Mouse (Mus musculus): ENCODE measurements around the gene Evi2b. TPM values are rescaled to one million over a fixed set of nuclear protein-coding genes. Genes with fewer than 3 reads are reported as not detected.

Gene Evi2b
- total RNA-seq (2021) = 1 to 10 TPM; 1.6 to 2.5 TPM
- long read RNA-seq, experiment 1, partial matches to known transcripts = 0 of 1 reads
- long read RNA-seq, experiment 1, other reads (novel, unspliced or antisense) = 0 of 1 reads
- long read RNA-seq, experiment 2, partial matches to known transcripts = 0 of 1 reads
- long read RNA-seq, experiment 2, other reads (novel, unspliced or antisense) = 0 of 1 reads

DNA sequence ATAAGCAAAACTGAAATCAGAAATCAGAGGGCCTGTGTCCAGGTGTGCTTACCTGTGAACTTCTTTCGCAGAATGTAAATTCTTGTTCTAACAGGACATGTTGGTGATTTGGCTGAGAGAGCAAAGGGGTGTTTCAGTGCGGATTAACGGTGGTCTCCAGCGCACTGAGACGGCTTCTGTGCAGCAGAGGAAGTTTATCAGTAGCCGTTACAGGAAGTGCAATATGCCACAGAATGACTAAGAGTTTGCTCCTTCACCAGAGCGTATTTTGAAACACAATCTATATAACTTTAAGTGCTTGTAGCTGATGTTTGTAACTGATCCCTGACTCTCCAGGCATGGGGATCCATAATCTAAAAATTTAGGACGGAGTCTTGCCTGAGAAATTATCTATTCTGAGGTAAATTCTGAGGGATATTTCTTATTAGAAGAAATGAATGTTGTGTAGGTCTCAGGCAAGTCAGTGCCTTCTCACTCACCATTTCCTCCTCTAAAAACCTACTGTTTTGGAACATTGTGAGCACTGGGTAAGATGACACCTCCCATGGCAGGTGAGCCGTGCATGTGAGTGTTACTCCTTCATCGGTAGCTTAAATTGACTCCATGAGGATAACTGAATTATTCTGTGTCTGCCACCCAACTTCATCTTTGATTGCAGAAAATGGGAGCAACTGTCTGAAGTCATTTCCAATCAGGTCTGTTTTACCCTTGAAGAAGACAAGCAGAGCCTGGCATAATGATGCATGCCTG lies at the start of gene Evi2b:
TSS of gene Evi2b (minus strand) at position 203 of the 750 bp plus-strand sequence.
- no peak for DNase-seq (ENCODE audit: low spot score in 2 of 2)

DNA sequence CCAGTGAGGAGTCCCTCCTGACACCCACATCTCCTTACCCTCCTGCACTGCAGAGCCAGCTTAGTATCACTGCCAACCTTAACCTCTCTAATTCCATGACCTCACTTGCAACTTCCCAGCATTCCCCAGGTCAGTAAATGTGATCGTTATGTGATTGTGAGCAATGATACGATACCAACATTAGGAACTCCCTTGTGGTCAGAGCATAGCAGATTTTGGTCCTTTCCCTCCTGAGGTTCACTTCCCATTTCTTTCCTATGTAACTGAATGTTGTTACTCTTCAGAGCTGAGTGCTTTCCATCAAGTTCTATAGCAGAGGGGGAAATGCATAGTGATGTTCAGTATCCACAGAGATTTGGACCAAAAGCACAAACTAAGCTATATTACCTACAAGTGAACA lies 46.8 kb upstream of the Evi2b start:
- no peak for DNase-seq (ENCODE audit: low spot score in 2 of 2)

DNA sequence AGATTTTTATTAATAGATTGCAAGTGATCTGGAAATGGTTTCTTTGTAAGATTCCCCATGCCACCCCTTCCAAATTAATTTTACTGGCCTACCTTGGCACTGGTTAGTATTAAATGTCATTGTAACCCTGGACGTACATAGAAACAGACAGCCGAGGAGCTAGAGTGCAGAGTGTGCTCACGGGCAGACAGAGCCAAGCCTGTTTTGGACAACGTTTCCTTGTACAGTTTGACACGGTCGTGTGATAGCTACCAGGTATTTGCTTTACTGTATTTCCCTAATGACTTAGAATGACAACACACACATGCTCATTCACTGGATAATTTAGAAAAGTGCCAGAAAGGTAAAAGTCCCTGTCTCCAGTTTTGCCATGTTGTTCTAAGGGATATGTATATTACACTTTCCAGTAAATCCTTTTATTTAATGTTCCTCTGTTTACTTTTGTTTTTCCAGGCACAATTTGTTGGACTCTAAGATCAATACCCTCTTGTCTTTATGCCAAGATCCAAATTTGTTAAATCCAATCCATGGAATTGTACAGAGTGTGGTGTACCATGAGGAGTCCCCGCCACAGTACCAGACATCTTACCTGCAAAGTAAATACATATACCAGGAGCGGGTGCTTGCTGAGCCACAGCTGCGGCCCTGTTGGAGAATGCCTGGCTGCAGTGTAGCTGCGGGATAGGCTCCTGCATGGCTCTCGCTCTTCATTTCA lies 44.8 kb upstream of the Evi2b start:
- no peak for DNase-seq (ENCODE audit: low spot score in 2 of 2)

DNA sequence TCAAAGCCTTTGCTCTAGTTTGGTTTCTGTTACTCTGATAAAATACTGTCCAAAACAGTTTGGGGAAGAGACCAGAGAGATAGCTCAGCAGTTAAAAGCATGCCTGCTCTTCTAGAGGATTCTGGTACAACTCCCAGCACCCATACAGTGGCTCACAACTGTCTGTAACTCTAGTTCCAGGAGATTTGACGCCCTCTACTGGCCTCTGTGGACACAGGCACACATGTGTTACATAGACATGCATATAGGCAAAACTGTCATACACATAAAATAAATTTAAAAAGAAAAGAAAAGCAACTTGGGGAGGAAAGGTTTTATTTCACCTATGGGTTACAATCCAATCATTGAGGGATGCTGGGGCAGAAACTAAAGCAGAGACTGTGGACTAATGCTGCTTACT lies 43.4 kb upstream of the Evi2b start:
- no peak for DNase-seq (ENCODE audit: low spot score in 2 of 2)

DNA sequence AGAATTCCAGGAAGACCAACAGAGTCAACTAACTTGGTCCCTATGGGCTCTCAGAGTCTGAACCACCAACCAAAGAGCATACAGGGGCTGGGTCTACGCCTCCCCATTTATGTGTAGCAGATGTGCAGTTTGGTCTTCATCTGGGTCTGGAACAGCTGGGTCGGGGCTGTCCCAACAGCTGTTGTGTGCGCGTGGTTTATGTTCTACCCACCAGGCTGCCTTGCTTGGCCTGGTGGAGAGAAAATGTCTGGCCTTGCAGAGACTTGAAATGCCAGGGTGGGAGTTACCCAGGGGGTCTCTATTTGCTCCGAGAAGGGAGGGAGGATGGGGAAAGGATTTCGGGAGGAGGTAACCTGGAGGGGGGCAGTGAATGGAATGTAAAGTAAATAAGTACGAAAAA lies 39.9 kb upstream of the Evi2b start:
- DNase-seq (ENCODE audit: low spot score in 2 of 2) = no peak

DNA sequence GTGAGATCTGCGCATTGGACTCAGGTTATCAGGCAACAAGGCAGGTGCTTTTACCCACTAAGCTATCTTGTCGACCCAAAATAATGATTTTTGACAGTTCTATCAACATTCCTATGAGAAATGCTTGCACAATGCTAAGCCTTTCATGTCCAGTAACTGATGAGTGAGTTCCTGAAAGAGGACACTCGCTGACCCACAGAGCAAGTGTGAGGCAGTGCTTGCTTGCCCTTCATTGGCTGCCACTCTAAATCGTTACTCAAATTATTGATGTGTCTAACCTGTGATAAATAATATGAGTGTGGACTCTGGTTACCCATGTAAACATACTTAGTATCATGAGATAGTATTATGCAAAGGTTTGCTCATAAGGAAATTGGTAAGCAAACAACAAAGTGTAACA lies 37.0 kb upstream of the Evi2b start:
- no peak for DNase-seq (ENCODE audit: low spot score in 2 of 2)

DNA sequence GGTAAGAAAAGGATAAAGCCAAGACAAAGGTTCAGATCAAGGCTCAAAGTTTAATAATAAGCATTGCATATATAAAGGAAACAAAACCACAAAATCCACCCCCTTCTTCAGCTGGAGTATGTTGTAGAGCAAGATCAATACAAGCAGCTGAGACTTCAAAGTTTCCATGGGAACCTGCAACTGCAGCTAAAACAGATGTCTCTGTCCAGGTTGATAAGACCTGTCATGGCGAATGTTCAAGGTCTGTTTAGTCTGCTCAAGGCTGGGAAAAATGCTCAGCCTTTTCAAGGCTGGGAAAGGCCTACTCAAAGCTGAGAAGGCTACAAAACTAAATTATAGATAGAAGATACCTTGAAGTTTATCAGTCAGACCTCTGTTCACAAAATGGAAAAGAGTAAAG lies 29.1 kb upstream of the Evi2b start:
- no peak for DNase-seq (ENCODE audit: low spot score in 2 of 2)

DNA sequence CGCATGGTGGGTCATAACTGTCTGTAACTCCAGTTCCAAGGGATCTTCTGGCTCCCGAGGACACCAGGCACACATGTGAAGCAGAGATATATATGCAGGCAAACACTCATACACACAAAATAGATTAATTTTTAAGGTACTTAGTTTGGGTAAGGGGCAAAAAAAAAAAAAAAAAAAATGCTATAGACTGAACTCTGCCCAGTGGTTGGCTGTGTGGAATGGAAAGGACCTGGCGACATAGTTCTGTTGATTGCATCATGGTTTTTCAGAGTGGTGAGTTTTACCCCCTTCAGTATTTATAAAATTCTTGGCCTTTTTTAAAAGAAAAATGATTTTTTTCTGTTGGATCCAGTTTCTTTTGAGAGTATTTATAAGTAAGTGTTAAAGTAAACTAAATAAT lies 12.7 kb upstream of the Evi2b start:
- no peak for DNase-seq (ENCODE audit: low spot score in 2 of 2)

DNA sequence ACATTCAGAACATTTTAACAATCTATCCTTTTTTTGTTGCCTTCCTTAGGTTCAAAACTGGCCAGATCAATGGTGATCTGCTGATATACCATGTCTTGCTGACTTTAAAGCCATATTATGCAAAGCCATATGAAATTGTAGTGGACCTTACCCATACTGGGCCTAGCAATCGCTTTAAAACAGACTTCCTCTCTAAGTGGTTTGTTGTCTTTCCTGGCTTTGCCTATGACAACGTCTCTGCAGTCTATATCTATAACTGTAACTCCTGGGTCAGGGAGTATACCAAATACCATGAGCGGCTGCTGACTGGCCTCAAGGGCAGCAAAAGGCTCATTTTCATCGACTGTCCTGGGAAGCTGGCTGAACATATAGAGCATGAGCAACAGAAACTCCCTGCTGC lies 12.0 kb upstream of the Evi2b start:
- DNase-seq (ENCODE audit: low spot score in 2 of 2) = no peak

DNA sequence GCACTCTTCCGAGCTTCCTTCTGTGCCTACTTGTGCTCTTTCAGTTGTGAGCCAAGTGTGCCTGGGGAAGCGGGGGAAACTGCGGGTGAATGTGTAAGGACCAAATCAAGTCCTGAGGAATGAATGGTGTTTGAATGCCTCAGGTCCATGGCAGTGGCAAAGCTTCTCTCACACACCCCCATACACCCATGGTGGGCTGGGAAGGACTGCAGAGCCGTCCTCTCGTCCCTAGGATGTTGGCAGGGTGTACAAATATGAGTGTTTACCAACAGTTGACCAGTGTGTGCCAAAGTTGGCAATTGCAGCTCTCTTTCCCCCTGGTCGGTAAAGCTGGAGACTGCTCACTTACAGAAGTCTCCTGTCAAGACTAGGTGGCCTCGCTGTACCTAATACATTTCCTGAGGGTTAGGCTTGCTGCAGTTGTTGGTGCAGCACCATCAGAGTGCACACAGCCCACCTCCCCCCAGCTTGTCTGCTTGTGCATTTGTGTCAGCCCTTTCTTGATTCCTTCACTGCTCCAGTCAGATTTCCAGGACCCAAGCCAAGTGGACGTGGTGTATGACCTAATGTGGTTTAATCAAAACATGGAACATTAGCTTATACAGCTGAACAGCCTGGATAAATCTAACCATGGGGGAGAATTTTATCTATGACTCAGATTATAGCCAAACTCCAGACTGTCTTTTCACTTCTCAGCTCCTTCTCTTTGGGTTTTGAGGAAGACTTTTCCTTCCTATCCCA lies 10.6 kb upstream of the Evi2b start:
- no peak for DNase-seq (ENCODE audit: low spot score in 2 of 2)

DNA sequence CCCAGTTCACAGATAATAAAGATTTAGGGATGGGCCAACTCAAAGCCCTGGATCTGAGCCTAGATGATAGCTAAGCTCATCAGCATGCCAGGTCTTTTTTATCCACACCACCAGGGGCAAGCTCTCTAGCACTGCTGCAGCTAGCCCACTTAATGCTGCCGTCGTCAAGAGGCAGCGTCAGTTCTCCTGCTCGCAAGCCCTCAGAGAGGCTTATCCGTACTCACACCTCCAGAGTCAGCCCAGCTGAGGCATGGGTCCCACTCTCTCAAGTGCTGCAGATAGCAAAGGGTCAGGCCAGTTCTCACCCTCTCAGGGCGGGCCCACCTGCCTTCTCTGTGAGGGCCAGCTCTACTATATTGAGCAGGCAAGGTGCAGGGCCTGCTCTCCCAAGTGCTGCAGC lies 9.7 kb upstream of the Evi2b start:
- DNase-seq (ENCODE audit: low spot score in 2 of 2) = no peak

DNA sequence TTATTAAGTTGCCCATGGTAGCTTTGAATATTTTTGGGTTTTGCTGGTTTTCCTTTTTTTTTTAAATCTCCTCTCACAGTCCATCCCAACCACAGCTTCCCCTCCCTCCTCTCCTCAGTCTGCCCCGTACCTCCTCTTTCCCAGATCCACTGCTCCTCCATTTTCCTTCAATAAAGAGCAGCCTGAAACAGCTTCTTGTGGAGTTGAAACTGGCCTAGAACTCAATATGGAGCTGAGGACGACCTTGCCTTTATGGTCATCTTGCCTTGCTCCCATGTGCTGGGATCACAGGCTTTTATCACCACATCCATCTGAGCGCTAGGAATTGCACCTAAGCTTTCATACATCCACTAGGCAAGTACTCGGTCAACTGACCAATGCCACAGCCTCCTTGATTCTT lies 7.9 kb upstream of the Evi2b start:
- no peak for DNase-seq (ENCODE audit: low spot score in 2 of 2)

DNA sequence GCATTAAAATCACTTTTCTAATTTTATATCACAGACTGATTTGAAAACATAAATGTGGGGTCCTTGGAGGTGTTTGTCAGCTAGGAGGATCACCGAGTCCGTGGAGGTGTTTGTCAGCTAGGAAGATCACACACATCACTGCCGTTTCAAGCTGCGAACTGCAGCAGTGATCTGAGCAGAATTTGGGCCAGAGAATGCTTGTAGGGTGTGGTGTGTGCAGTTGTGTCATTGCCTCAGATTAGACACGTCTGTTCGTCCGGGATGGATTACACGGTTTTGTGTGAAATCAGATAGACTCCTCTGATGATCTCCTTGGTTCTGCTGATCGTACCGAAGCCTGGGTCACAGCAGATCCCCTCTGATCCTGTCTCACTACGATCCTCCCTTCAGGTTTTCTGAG lies 7.2 kb upstream of the Evi2b start:
- DNase-seq (ENCODE audit: low spot score in 2 of 2) = no peak

DNA sequence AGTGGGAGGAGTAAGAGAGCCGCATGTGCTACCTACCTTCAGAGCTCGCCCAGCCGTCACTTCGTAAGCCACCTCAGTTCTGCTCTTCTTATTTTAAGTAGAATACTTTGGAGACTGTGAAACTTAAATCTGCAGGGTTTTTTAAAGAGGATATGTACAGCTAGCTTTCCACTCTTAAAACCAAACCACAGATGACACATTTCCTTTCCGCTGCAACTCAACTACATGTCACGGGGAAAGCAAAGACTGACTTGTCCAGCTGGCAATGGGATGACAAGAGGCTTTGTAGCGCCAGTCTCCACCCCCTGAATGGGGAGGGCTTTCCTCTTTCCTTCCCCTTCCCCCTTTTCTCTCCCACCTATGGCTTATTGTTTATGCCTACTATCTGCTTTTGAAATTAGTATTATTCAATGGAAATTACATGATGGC lies 6.8 kb upstream of the Evi2b start, which contains the start of the genes Evi2 and Evi2a:
TSS of gene Evi2 (minus strand) at position 257 of the 429 bp plus-strand sequence.
TSS of gene Evi2a (minus strand) at position 277 of the 429 bp plus-strand sequence.
- DNase-seq (ENCODE audit: low spot score in 2 of 2) = no peak

DNA sequence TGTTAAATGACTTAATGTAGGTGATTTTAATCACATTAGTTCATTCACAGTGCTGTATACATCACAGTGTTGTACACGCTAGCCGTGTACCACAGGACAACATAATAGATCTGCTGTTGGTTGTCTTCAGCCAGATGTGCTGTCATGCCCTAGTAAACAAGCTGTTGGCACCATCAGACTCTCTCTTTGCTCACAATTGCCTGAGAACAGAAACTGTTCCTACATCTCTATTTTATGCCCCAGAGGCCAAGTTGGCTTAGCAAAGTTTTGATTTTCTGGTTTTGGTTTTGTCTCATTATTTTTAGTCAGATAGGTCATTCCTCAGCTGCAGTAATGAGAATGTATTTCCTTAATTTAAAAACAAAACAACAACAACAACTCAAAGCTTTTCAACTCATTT lies 6.2 kb upstream of the Evi2b start:
- DNase-seq (ENCODE audit: low spot score in 2 of 2) = no peak

DNA sequence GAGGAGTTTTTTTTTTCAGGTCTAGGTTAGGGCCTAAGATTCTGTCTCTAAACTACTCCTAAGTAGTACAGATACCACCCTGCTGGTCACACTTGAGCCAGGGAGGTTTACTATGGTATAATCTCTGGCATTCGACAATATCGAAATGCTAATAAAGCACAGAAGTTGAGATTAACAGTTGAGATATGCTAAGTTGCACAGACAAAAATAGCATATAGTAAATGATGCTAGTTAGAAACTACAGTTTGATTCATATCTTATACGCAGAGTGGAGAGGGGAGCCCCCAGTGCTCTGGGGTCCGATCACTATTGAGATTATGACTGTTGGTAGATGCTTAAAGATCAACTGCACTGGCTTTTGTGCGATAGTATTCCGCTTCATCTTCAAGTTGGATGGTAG lies 5.7 kb upstream of the Evi2b start:
- no peak for DNase-seq (ENCODE audit: low spot score in 2 of 2)

DNA sequence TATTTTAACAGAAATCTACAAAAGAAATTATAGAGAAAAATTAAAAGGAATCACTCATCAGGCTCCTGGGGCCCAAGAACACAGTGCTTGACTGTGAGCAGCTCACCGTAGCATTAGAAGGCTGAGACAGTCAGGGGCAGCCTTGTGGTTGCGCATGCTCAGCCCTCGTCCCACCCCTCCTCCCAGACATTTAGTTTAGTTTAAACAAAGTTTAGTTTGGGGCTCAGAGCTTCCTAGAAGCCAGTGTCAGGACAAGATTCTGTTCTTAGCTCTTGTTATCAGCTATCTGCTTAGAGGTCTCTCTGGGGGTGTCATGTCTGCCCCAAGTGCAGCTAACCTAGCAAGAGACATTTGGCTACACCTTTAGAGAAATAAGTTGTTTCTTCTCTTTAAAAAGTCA lies 5.0 kb upstream of the Evi2b start:
- no peak for DNase-seq (ENCODE audit: low spot score in 2 of 2)

DNA sequence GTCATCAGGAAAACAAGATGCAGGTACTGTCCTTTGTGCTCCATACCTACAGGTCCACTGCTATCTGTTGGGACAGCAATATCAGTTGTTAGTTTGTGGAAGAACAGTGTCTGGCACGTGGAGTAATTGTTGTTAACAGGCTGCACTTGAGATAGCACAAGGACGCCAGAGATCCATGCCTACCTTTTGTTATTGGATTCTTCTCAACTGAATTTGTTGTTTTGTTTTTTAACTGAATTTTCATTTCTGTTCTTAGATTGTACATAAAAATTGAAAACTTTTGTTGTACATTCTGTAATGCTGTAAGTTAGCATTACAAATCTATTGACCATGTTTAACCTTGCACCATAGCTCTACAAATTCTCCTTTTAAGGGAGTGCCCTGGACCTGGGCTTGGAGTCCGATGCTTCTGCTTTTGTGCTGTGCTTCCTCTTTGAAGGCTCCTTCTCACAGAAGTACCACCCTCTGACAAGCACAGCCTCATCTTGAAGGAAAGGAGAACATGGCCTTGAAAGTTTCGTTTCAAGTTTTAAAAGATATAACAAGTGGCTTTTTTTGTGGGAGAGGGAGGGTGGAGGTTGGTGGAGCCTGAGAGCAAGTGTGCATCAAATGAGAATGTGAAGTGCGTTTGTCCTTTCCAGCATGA lies 4.3 kb upstream of the Evi2b start:
- no peak for DNase-seq (ENCODE audit: low spot score in 2 of 2)

DNA sequence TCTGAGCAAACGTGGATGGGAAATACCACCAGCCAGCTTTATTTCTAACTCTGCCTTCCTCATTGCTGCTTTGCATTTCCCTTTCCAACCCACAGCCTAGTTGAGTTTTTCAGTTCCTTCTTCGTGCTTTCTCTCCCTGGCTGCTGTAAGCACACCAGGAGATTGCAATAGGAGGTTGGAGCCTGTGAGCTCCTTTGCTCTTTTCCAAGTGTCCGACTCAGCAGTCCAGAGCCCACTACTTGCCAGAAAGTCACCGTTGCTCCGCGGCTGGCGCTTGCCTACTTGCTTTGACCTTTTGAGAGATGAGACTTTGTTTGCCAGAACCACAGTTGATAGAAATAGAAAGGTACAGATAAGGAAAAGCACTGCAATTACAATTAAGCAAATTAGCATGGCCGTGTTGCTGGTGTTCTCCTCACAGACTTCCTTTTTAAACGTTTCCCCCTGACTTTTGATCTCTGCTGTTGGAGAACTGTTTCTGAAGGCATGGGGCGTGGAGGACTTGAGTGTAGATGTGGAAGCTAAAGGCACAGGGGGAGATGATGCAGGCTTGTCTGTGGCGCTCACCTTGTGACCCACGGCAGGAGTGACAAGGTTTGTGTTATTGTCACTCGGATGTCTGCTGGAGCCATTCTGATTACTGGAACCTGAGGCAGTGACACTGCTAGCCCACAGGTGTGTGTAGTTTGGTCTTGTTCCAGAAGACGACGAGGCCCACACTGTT lies 3.6 kb upstream of the Evi2b start:
- DNase-seq (ENCODE audit: low spot score in 2 of 2) = no peak

DNA sequence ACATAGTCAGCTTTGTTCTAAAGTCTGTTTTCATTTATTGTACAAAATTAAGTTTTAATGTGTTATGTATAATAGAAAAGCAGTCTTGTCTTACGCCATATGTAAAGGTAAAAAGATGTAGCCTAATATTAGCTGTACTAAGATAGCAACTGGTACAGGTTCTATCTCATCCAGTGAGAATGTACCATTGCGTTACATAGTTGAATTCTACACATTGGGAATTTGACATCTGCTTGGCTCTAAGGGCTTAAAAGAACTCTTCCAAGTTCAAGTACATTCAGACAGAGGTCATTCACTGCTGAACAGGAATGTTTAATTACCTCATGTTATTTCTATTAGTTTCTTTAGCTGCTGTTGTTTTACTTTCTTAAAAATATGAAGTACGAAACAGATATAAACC lies 3.0 kb upstream of the Evi2b start:
- DNase-seq (ENCODE audit: low spot score in 2 of 2) = no peak

DNA sequence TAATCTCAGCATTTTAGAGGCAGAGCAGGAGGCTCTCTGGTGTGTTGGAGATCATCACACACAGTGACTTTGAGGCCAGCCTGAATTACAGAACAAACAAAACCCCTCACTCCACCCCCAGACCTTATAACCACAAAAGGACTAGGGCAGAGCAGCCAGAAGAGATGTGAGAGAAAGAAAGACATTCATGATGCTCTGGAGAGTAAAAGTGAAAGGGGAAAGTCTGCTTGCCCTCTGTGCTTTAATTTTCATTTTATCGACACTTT lies 681 bp upstream of the Evi2b start:
- no peak for DNase-seq (ENCODE audit: low spot score in 2 of 2)

Data from adrenal gland, postnatal 4 days (tissue).